Mouse (Mus musculus) MEL (cell line): ENCODE data around the gene Stard5. TPM values are rescaled to one million over a fixed set of nuclear protein-coding genes. Genes with fewer than 3 reads are reported as not detected.

Source experiments
- DNase-seq: peaks from one replicate; pipeline ENCODE4 v3.0.0; 2011; ENCODE audit warnings: low read depth, low spot score
- H3K27ac ChIP-seq: 2 replicates; pipeline ENCODE4 v1.5.1; 2012; ENCODE audit warnings: low read depth, mild to moderate bottlenecking, control low read depth, low read length, moderate library complexity; ENCODE audit not compliant: control insufficient read depth
- H3K27me3 ChIP-seq, 2 experiments: fragments of 150-350 bp in 1 of 2; sonication (generic) in 1 of 2; 2 replicates each; pipeline ENCODE4 v1.6.1; 2012; ENCODE audit warnings: low read length in 2 of 2, mild to moderate bottlenecking in 2 of 2, improper control_type of control experiment in 1 of 2, moderate library complexity in 1 of 2; ENCODE audit not compliant: insufficient read depth in 2 of 2, control insufficient read depth in 1 of 2
- H3K36me3 ChIP-seq, 2 experiments: 2 replicates each; pipeline ENCODE4 v1.6.1; 2012 to 2014; ENCODE audit warnings: low read length in 2 of 2, improper control_type of control experiment in 1 of 2, inconsistent platforms in 1 of 2, mild to moderate bottlenecking in 1 of 2; ENCODE audit not compliant: insufficient read depth in 2 of 2, control insufficient read depth in 1 of 2
- H3K4me1 ChIP-seq, 2 experiments: fragments of 150-350 bp in 1 of 2; sonication (generic) in 1 of 2; 2 replicates each; pipeline ENCODE4 v1.6.1; 2012; ENCODE audit warnings: low read length in 2 of 2, improper control_type of control experiment in 1 of 2, mild to moderate bottlenecking in 1 of 2; ENCODE audit not compliant: insufficient read depth in 2 of 2, control insufficient read depth in 1 of 2
- H3K4me3 ChIP-seq, 2 experiments: fragments of 150-350 bp in 1 of 2; sonication (generic) in 1 of 2; 2 replicates each; pipeline ENCODE4 v1.5.1; 2012; ENCODE audit warnings: low read depth in 2 of 2, low read length in 2 of 2, mild to moderate bottlenecking in 2 of 2, moderate library complexity in 2 of 2, control low read depth in 1 of 2, improper control_type of control experiment in 1 of 2; ENCODE audit not compliant: control insufficient read depth in 1 of 2, insufficient read depth in 1 of 2
- H3K79me2 ChIP-seq: 2 replicates; pipeline ENCODE4 v1.6.1; 2012; ENCODE audit warnings: mild to moderate bottlenecking, low read length, moderate library complexity; ENCODE audit not compliant: control insufficient read depth, poor library complexity, insufficient read depth
- H3K9ac ChIP-seq: 2 replicates; pipeline ENCODE4 v1.6.1; 2012; ENCODE audit warnings: low read depth, mild to moderate bottlenecking, control low read depth, low read length, moderate library complexity; ENCODE audit not compliant: control insufficient read depth, poor library complexity, severe bottlenecking
- H3K9me3 ChIP-seq: fragments of 150-350 bp; sonication (generic); replicated peaks from 2 replicates; pipeline ENCODE4 v1.6.1; 2012; ENCODE audit warnings: mild to moderate bottlenecking, low read length, improper control_type of control experiment, moderate library complexity; ENCODE audit not compliant: insufficient read depth
- CHD1 ChIP-seq: IDR thresholded peaks from 2 replicates; pipeline ENCODE4 v1.6.1; 2012; ENCODE audit warnings: low read depth, mild to moderate bottlenecking, inconsistent platforms, low read length, improper control_type of control experiment
- E2F4 ChIP-seq: IDR thresholded peaks from 2 replicates; pipeline ENCODE4 v1.6.1; 2011; ENCODE audit warnings: low read depth, low read length, improper control_type of control experiment, borderline replicate concordance
- EP300 ChIP-seq, 2 experiments: IDR thresholded peaks; 2 replicates each; pipeline ENCODE4 v1.6.1; 2011; ENCODE audit warnings: improper control_type of control experiment in 2 of 2, low read length in 2 of 2, low read depth in 1 of 2, mild to moderate bottlenecking in 1 of 2
- ETS1 ChIP-seq: IDR thresholded peaks from 2 replicates; pipeline ENCODE4 v1.6.1; 2012; ENCODE audit warnings: low read depth, mild to moderate bottlenecking, inconsistent platforms, low read length, improper control_type of control experiment, moderate library complexity
- GABPA ChIP-seq: IDR thresholded peaks from 2 replicates; pipeline ENCODE4 v1.6.1; 2012; ENCODE audit warnings: low read depth, mild to moderate bottlenecking, inconsistent platforms, low read length, improper control_type of control experiment, moderate library complexity
- HCFC1 ChIP-seq: IDR thresholded peaks from 2 replicates; pipeline ENCODE4 v1.6.1; 2012; ENCODE audit warnings: low read depth, mild to moderate bottlenecking, inconsistent platforms, low read length, improper control_type of control experiment, moderate library complexity
- JUND ChIP-seq: IDR thresholded peaks from 2 replicates; pipeline ENCODE4 v1.6.1; 2011; ENCODE audit warnings: low read depth, mild to moderate bottlenecking, improper control_type of control experiment, low read length
- KAT2A ChIP-seq: conservative IDR thresholded peaks from 2 replicates; pipeline ENCODE4 v1.6.1; 2012; ENCODE audit warnings: low read depth, low read length, improper control_type of control experiment, inconsistent platforms
- MEF2A ChIP-seq: IDR thresholded peaks from 2 replicates; pipeline ENCODE4 v1.6.1; 2014; ENCODE audit warnings: low read depth, mild to moderate bottlenecking, inconsistent platforms, low read length, improper control_type of control experiment; ENCODE audit not compliant: poor library complexity, insufficient replicate concordance, severe bottlenecking; ENCODE audit errors: extremely low read depth
- MXI1 ChIP-seq: IDR thresholded peaks from 2 replicates; pipeline ENCODE4 v1.6.1; 2011; ENCODE audit warnings: mild to moderate bottlenecking, low read depth, low read length, improper control_type of control experiment
- MYC ChIP-seq: IDR thresholded peaks from 2 replicates; pipeline ENCODE4 v1.6.1; 2011; ENCODE audit warnings: low read depth, mild to moderate bottlenecking, low read length, improper control_type of control experiment, moderate library complexity
- NELFE ChIP-seq: IDR thresholded peaks from 2 replicates; pipeline ENCODE4 v1.6.1; 2011; ENCODE audit warnings: low read depth, low read length, improper control_type of control experiment
- RCOR1 ChIP-seq: IDR thresholded peaks from 2 replicates; pipeline ENCODE4 v1.6.1; 2012; ENCODE audit warnings: low read depth, mild to moderate bottlenecking, inconsistent platforms, low read length, improper control_type of control experiment
- TAL1 ChIP-seq: IDR thresholded peaks from 2 replicates; pipeline ENCODE4 v1.6.1; 2012; ENCODE audit warnings: mild to moderate bottlenecking, inconsistent platforms, low read length, moderate library complexity, mixed read lengths
- UBTF ChIP-seq: IDR thresholded peaks from 2 replicates; pipeline ENCODE4 v1.6.1; 2012; ENCODE audit warnings: low read depth, mild to moderate bottlenecking, inconsistent platforms, low read length, improper control_type of control experiment, moderate library complexity, borderline replicate concordance; ENCODE audit not compliant: insufficient read depth
- ZKSCAN1 ChIP-seq: IDR thresholded peaks from 2 replicates; pipeline ENCODE4 v1.6.1; 2012; ENCODE audit warnings: low read depth, mild to moderate bottlenecking, inconsistent platforms, low read length, improper control_type of control experiment, moderate library complexity
- ZNF384 ChIP-seq: IDR thresholded peaks from 2 replicates; pipeline ENCODE4 v1.6.1; 2012; ENCODE audit warnings: low read depth, mild to moderate bottlenecking, inconsistent platforms, low read length, improper control_type of control experiment
- polyA plus RNA-seq, 2 experiments: library from polyadenylated mRNA; stranded (reverse) in 1 of 2; unstranded in 1 of 2; fragments of >175 nt in 1 of 2; fragments of >200 nt in 1 of 2; gene quantifications; 2 replicates each; pipeline versions ENCODE4 v1.2.1 to v1.2.4; 2012; ENCODE audit warnings: low replicate concordance in 2 of 2, low read depth in 1 of 2; ENCODE audit not compliant: insufficient read length in 2 of 2, insufficient read depth in 1 of 2, missing spikeins in 1 of 2
- total RNA-seq: library from RNA; depleted of rRNA; stranded (reverse); fragments of 300-350 nt; gene quantifications from 2 replicates; pipeline ENCODE4 v1.2.3, GENCODE M21; 2012

The Stard5 gene
- total and polyA plus RNA-seq, 3 experiments: 2.3 to 3.1 TPM; not detected in 1

DNA sequence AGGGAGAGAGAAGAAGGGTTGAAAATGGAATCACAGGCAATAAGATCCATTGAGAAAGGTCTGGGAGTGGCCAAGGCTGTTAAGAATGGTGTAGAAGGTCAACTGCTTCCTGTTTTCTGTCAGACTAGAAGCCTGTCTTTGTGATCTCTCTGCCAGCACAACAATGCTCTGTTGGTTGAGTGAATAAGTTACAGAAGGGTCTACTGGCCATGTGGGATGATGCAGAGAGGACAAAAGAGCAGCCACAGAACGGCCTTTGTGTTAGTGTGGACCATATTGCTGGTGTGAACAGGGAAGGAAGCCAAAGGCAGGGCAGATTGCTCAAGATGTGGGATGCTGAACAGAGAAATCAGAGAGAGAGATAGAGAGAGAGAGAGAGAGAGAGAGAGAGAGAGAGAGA lies 27.0 kb downstream of the Stard5 start:
- H3K4me1 ChIP-seq: no peaks in the 10 kb centered on the region
- no peaks in the 10 kb centered on the region for H3K9me3 ChIP-seq
- H3K36me3 ChIP-seq: no peaks in the 10 kb centered on the region
- TF ChIP-seq ETS1: no peak
- no peak for TF ChIP-seq MEF2A
- TF ChIP-seq UBTF: no peak
- TF ChIP-seq NELFE: no peak
- no peak for TF ChIP-seq CHD1
- no peak for TF ChIP-seq MYC
- no peak for TF ChIP-seq E2F4
- TF ChIP-seq EP300 (IDR thresholded peaks at IDR 0.05; ENCODE audit: low read depth in 1 of 2, low read length in 2 of 2): no peak
- no peak for TF ChIP-seq ZNF384
- TF ChIP-seq KAT2A: no peak
- TF ChIP-seq RCOR1: no peak
- TF ChIP-seq ZKSCAN1: no peak
- TF ChIP-seq MXI1: no peak
- TF ChIP-seq HCFC1: no peak
- no peak for TF ChIP-seq JUND
- no peak for TF ChIP-seq TAL1
- H3K27ac ChIP-seq: no peak overlapping the region
- H3K79me2 ChIP-seq: no peaks in the 10 kb centered on the region
- no peak overlapping the region for H3K9ac ChIP-seq
- no peak overlapping the region for H3K4me3 ChIP-seq
- H3K27me3 ChIP-seq: no peaks in the 10 kb centered on the region
- no peak for DNase-seq

DNA sequence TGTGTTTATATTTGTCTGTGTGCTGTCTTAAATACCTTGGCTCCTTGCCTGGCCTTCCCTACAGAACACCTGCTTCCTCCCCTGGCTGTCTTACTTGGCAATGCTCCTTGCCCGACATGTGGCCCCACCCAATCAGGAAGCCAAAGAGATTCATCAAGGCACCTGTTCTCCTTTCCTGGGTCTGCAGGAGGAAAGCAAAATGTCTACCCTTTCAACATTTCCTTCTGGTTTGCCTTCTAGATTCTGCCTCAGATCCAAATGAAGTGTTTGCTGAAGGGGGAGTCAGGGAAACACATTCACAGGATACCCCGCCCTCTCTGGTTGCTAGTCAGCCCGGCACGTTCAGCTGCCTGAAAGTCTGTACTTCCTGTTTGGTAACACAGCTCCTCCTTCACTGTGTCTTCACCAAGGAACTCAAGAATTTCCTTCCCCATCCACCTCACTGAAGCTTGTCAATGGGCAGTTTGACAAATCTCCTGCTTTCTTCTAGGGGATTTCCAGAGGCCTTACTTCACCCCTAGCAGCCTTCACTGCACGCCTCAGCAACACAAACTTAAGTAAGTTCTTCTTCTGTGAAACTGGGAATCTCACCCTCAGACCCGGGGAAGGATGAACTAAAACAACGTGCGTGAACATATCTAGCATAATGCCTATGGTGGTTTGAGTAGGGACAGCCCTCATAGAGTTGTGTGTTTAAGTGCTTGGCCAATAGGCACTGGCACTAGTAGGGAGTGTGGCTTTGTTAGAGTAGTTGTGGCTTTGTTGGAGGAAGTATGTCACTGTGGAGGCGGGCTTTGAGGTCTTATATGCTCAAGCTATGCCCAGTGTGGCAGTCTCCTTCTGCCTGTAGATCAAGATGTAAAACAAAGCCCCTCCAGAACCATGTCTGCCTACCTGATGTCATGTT lies 27.7 kb downstream of the Stard5 start:
- peak; percentile 29 for DNase-seq
- Histone ChIP-seq H3K9me3 (no peaks in the 10 kb centered on the region), H3K27ac (no peak overlapping the region), H3K79me2 (no peaks in the 10 kb centered on the region), H3K4me3 (peak overlapping the region; percentile 19 to 39; a peak in 2 of 4 replicates), H3K4me1 (no peaks in the 10 kb centered on the region), H3K9ac (no peak overlapping the region), H3K36me3 (no peaks in the 10 kb centered on the region), H3K27me3 (no peaks in the 10 kb centered on the region)
- no peak for TF ChIP-seq ZNF384
- TF ChIP-seq UBTF: no peak
- no peak for TF ChIP-seq ETS1
- no peak for TF ChIP-seq GABPA
